Mouse (Mus musculus): ENCODE measurements around the gene Tsc22d3. TPM values are rescaled to one million over a fixed set of nuclear protein-coding genes. Genes with fewer than 3 reads are reported as not detected.

Gene Tsc22d3
- polyA plus RNA-seq, 1 experiment from 2014 or later: 72.7 TPM

DNA sequence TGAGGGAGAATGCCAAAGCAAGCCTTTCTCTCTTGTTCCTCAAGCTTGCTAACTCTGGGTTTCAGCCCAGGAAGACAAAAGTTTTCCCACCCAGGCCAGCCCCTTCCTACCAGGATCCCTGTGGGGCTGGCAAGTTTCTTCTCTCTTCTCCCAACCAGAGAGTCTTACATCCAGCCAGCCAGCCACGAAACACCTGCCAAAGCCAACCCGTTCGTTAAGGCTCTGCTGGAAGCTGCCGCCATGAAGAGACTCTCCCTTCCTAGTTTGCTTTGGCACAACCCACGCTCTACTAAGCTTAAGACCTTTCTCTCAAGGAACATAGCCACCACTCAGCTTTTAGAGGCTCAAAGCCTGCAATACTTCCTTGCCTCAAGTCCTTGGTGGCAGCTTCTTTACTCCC is 11.9 kb downstream of the Tsc22d3 start:
- no peaks in the 10 kb centered on the region for H3K36me3 ChIP-seq (ENCODE audit: inconsistent target)
- 100% methylated on average over 4 of the region's 5 CpGs for WGBS (ENCODE audit: missing documents)

DNA sequence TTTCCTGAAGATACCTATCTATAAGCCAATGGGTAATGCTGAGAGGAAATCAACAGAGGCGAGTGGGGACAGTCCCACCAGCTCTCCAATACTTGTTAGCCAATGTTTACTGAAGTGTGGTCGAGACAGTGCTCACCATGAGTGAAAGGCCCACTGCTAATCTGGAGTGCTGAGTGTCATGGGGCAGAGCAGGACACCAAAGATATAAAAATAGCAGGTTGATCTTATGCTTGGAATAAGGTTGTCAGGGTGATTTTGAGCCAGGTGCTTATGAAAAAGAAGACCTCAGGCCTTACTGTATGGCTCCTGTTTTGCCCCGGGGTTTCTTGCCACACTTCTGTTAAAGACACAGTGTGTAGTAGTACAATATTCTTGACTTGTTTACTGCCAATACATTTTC is 20.0 kb downstream of the Tsc22d3 start:
- no peak overlapping the region for H3K27ac ChIP-seq
- no peaks in the 10 kb centered on the region for H3K36me3 ChIP-seq (ENCODE audit: inconsistent target)
- 65% methylated on average over 3 of the region's 3 CpGs for WGBS (ENCODE audit: missing documents)

More for the DNA sequence above, 11.9 kb downstream of the Tsc22d3 start:
- no peak overlapping the region for H3K4me3 ChIP-seq (ENCODE audit: inconsistent target)
- no peaks in the 10 kb centered on the region for H3K79me2 ChIP-seq (ENCODE audit: inconsistent target)
- H3K27ac ChIP-seq: no peak overlapping the region

DNA sequence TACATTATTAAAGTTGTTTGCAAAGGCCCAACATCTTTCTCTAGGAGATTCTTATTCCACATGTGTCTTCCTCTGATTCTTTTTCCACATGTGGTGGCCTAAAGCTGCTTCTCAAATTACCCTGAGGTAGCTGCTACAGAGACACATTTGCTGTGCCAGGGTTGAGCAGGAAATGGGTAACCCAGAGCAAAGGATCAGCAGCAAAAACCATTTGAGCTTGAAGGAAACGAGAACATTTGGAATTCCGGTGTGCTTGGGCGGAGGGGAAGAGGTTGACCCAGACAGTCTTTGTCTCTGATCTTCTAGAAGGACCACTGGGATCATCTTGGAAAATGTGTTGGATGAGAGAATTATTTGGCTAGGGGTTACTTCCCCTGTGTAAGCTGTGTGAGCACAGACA is 24.8 kb downstream of the Tsc22d3 start:
- WGBS (ENCODE audit: missing documents): 60% methylated on average over 1 of the region's 3 CpGs
- H3K4me3 ChIP-seq (ENCODE audit: inconsistent target): no peak overlapping the region
- H3K27ac ChIP-seq: no peak overlapping the region
- H3K36me3 ChIP-seq (ENCODE audit: inconsistent target): no peaks in the 10 kb centered on the region
- no peaks in the 10 kb centered on the region for H3K79me2 ChIP-seq (ENCODE audit: inconsistent target)

More for the DNA sequence above, 20.0 kb downstream of the Tsc22d3 start:
- Histone ChIP-seq H3K79me2 (ENCODE audit: inconsistent target) (no peaks in the 10 kb centered on the region), H3K4me3 (ENCODE audit: inconsistent target) (no peak overlapping the region)

DNA sequence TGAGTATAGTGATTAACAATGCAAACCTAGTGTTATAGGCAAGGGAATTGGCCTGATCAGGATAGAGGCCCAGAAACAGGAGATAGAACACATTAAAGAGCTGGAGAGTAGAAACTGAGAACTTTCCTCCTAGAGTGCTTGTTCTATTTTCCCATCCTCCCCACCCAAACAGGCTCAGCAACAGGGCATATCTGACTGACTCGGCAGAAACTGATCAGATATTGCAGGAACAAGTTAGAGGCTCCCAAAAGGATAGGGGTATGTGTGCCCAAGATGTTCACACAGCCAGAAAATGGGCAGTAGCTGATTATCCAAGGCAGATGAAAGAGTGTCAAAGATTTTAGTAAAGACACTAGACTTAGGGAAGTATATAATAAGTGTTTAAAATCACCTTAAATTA is 25.3 kb downstream of the Tsc22d3 start:
- Histone ChIP-seq H3K79me2 (ENCODE audit: inconsistent target) (no peaks in the 10 kb centered on the region), H3K36me3 (ENCODE audit: inconsistent target) (no peaks in the 10 kb centered on the region), H3K27ac (no peak overlapping the region), H3K4me3 (ENCODE audit: inconsistent target) (no peak overlapping the region)
- WGBS (ENCODE audit: missing documents): 40% methylated on average over 1 of the region's 1 CpGs

GRCm38 (mm10) chrX:140572702-140573338 is 27.6 kb downstream of the Tsc22d3 start:
- 82% methylated on average over 2 of the region's 2 CpGs for WGBS (ENCODE audit: missing documents)

DNA sequence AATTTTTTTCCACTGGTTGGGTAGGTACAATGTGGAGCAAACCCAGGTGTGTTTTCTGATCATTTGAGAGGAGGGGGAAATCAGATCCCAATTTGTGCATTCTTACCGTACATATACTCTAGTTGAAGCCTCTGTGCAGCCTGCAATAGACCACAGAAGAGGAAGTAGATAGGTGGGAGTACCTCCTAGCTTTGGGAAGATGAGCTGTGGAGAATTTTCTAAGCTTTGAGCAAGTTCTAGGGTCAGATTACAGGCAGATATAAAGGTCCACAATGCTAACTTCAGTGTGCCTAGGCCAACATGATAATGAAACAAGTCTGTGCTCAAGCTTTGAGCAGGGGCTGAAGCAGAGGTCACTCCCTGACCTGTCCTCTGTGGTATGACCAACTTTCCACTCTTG is 30.9 kb downstream of the Tsc22d3 start:
- WGBS (ENCODE audit: missing documents): 75% methylated on average over 1 of the region's 1 CpGs

More at GRCm38 (mm10) chrX:140572702-140573338, 27.6 kb downstream of the Tsc22d3 start:
- H3K36me3 ChIP-seq (ENCODE audit: inconsistent target): no peaks in the 10 kb centered on the region
- no peak overlapping the region for H3K4me3 ChIP-seq (ENCODE audit: inconsistent target)
- no peak overlapping the region for H3K27ac ChIP-seq
- H3K79me2 ChIP-seq (ENCODE audit: inconsistent target): no peaks in the 10 kb centered on the region

DNA sequence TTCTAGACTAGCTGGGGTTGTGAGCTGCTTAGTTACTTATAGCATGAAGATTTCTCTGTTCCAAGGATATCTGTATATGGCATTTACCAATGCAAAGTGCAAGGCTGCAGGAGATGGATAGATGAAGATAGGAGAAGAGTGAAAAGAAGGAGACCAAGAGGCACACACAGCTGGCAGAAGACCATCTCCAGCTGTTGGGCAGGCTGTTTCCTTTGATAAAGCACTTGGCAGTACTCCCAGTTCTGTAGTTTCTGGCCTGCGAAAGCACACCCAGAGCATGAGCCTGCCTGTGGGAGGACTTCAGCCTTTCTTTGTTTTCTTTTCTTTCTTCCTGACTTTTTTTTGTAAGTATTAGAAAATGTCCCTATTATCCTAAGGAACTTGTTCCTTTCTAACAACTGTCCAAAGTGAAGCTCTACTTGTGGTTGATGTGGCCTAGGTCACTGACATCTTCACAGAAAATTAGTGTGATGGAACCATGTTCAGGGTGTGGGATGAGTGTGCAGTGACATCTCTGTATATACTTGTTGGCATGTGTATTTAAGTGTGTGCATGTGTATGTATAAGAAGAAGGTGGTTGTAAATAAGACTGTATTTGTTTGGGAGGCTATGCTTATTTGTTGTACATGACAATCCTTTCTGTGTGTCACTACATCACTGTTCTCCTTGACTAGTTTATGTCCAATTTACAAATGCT is 32.6 kb downstream of the Tsc22d3 start:
- Histone ChIP-seq H3K27ac (no peak overlapping the region), H3K36me3 (ENCODE audit: inconsistent target) (no peaks in the 10 kb centered on the region), H3K79me2 (ENCODE audit: inconsistent target) (no peaks in the 10 kb centered on the region), H3K4me3 (ENCODE audit: inconsistent target) (no peak overlapping the region)
- 70% methylated on average over 1 of the region's 1 CpGs for WGBS (ENCODE audit: missing documents)

More for the DNA sequence above, 30.9 kb downstream of the Tsc22d3 start:
- Histone ChIP-seq H3K27ac (no peak overlapping the region), H3K4me3 (ENCODE audit: inconsistent target) (no peak overlapping the region), H3K79me2 (ENCODE audit: inconsistent target) (no peaks in the 10 kb centered on the region), H3K36me3 (ENCODE audit: inconsistent target) (no peaks in the 10 kb centered on the region)

DNA sequence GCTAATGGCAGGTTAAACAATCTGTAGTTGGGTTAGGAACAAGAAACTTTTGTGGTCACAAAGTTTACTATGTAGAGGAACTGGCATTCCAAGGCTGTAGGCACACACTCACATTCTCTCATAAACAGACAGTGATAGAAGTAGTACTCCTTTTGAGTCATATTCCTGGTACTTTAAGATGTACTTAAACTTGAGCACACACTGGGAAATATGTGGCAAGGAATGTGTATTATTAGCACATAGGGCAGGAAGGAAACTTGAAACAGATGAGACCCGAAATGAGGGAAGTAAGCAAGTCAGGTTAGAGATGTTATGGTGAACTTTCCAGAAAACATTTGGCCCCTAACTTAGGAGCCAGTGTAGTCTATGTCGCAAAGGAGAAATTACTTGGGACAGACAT is 34.7 kb downstream of the Tsc22d3 start:
- H3K27ac ChIP-seq: no peak overlapping the region
- no peaks in the 10 kb centered on the region for H3K36me3 ChIP-seq (ENCODE audit: inconsistent target)
- H3K79me2 ChIP-seq (ENCODE audit: inconsistent target): no peaks in the 10 kb centered on the region
- no peak overlapping the region for H3K4me3 ChIP-seq (ENCODE audit: inconsistent target)
- WGBS (ENCODE audit: missing documents): 20% methylated on average over 2 of the region's 2 CpGs

GRCm38 (mm10) chrX:140565212-140565611 is 35.2 kb downstream of the Tsc22d3 start:
- H3K36me3 ChIP-seq (ENCODE audit: inconsistent target): no peaks in the 10 kb centered on the region
- no peak overlapping the region for H3K27ac ChIP-seq
- H3K4me3 ChIP-seq (ENCODE audit: inconsistent target): no peak overlapping the region
- 100% methylated on average over 3 of the region's 3 CpGs for WGBS (ENCODE audit: missing documents)
- no peaks in the 10 kb centered on the region for H3K79me2 ChIP-seq (ENCODE audit: inconsistent target)

DNA sequence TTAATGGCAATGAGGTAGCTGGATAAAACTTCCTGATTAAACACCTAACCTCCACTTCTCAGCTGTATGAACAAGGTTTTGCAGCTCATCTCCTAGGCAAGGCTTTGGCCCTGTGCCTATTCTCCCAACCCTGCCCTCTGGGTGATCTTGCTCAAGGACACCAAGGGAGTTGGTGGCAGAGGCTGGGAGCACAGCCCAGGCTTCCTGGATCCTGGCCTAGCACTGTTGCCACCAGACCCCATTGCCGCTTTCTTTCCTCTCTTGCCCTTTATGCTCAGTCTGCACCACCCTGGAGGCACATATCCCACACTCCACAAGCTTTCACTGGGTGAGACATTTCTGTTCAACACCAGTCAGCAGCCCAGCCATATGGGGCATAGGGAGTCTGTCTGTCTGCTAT is 35.7 kb downstream of the Tsc22d3 start:
- Histone ChIP-seq H3K27ac (no peak overlapping the region), H3K4me3 (ENCODE audit: inconsistent target) (no peak overlapping the region), H3K36me3 (ENCODE audit: inconsistent target) (no peaks in the 10 kb centered on the region), H3K79me2 (ENCODE audit: inconsistent target) (no peaks in the 10 kb centered on the region)
- WGBS (ENCODE audit: missing documents): no CpG with 5 or more reads among the region's 1 CpGs

DNA sequence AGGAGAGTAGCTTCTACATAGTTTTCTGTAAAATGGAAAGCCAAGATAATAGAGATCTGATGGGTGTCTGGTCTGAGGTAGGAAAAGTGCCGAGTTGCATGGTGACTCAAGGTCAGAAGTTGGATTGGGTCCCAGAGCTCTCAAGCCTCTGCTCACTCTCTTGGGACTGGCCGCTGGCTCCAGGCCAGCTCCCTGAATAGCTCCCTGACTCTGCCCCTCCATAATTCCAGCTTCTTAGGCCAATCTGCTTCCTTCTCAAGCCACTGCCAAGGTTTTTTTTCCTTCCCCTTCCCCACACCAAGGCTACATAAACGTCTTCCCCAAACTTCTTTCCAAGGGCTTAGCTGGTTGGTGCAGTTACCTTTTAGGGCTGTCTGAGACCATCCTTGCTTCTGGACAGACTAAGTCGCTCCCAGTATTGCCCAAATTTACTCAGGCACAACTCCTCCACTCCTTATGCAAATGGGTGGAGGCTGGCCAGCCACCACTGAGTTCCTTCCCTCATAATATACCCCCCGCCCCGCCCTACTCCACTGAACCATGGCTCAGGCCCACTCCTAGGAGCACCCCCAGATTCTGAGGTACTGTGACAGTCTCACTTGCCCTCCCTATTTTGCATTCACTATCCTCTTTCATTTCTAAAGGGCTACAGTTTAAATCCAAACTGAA is 42.1 kb downstream of the Tsc22d3 start:
- no peaks in the 10 kb centered on the region for H3K36me3 ChIP-seq (ENCODE audit: inconsistent target)
- 73% methylated on average over 6 of the region's 6 CpGs for WGBS (ENCODE audit: missing documents)
- H3K27ac ChIP-seq: no peak overlapping the region
- H3K79me2 ChIP-seq (ENCODE audit: inconsistent target): no peaks in the 10 kb centered on the region
- no peak overlapping the region for H3K4me3 ChIP-seq (ENCODE audit: inconsistent target)

GRCm38 (mm10) chrX:140555965-140556364 is 44.5 kb downstream of the Tsc22d3 start:
- 92% methylated on average over 2 of the region's 2 CpGs for WGBS (ENCODE audit: missing documents)
- Histone ChIP-seq H3K79me2 (ENCODE audit: inconsistent target) (no peaks in the 10 kb centered on the region), H3K36me3 (ENCODE audit: inconsistent target) (no peaks in the 10 kb centered on the region), H3K4me3 (ENCODE audit: inconsistent target) (no peak overlapping the region), H3K27ac (no peak overlapping the region)

GRCm38 (mm10) chrX:140555423-140555822 is 45.0 kb downstream of the Tsc22d3 start:
- Histone ChIP-seq H3K36me3 (ENCODE audit: inconsistent target) (no peaks in the 10 kb centered on the region), H3K79me2 (ENCODE audit: inconsistent target) (no peaks in the 10 kb centered on the region), H3K27ac (no peak overlapping the region), H3K4me3 (ENCODE audit: inconsistent target) (no peak overlapping the region)
- WGBS (ENCODE audit: missing documents): 83% methylated on average over 3 of the region's 3 CpGs

- Histone ChIP-seq H3K27ac (no peak overlapping the region), H3K79me2 (ENCODE audit: inconsistent target) (peaks cover 1% of the 10 kb centered on the region; the same call in 1 of the 2 replicates), H3K4me3 (ENCODE audit: inconsistent target) (no peak overlapping the region), H3K36me3 (ENCODE audit: inconsistent target) (no peaks in the 10 kb centered on the region)
- 54% methylated on average over 7 of the region's 7 CpGs for WGBS (ENCODE audit: missing documents)
These were observed 52.6 kb downstream of the Tsc22d3 start for GRCm38 (mm10) chrX:140547660-140548419.

Data from macrophage (primary cell).